Mouse (Mus musculus): Measurements from ENCODE around the gene Ggn.

DNA sequence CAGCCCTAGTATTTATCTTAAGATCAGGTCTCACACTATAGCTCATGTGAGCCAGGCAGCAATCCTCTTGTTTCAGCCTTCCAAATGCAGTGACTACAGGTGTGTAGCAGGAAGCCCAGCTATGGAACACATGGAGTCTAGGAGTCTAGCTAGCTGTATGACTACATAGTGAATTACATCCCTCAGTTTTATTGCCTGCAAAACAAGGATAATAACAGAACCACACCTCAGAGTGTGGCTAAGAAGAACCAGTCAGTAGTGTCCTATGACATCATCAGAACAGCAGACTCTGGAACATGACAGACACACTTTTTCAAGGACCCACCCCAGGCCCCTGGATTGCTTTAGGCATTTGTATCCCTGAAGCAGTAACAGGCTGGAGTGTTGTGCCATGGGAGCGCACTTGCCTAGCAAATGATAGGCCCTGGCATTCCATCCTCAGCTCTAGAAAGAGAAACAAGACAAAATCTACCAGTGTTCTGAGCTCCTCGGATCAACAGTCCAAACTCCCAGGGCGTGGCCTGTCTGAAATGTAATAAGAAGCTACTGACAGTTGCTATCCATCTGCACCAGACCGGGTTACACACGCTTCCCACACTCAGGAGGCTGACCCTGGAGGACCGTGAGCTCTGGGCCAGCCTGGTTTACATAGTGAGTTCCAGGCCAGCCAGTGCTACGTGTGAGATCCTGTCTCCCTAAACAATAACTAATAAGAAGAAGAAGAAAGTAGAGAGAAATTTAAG, 23.2 kb upstream of the Ggn start:
- TF ChIP-seq CTCF (IDR thresholded peaks at IDR 0.05; ENCODE audit: low read depth, low read length) (no peak), POLR2A (IDR thresholded peaks at IDR 0.05; ENCODE audit: borderline replicate concordance, low read depth, low read length) (no peak)
